Mouse (Mus musculus): ENCODE results near the gene Zscan4-ps3. TPM values are rescaled to one million over a fixed set of nuclear protein-coding genes. Genes with fewer than 3 reads are reported as not detected.
"Not testable (repeated sequence)": the region's sequence is repeated elsewhere in the genome, so short reads cannot be mapped to it uniquely, and the experiment has no call there.

Gene Zscan4-ps3
- not detected in 2 replicates for polyA plus RNA-seq (2016; fragmentation: Nextera tagmentation; extraction: Ambion mirVana)

DNA sequence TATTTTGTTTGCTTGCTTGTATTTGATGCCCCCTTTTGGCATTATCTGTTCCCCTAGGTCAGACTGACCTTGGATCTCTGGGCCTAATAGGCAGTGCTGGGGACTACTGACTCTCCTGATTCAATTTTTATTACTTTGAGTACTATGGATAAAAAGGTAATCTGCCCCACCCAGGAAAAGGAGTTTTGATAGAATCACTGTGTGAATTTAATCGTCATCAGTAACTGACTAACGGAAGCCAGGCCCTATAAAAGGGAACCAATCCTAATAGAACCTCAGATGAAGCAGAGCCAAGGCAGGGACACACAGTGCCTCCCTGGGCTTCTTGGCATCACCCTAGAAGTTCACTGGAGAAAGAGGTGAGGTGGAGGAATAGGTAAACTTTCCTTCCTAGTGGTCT is at the start of gene Zscan4-ps3:
Zscan4-ps3 (plus strand) TSS at position 301 of the 400 bp plus-strand sequence.
- 86% methylated on average over 2 of the region's 2 CpGs for WGBS
- not testable (repeated sequence) for H3K27ac ChIP-seq (ENCODE audit: poor library complexity, severe bottlenecking); H3K9me3 ChIP-seq (replicated peaks); ATAC-seq (ENCODE audit: insufficient number of reproducible peaks, low FRiP score); H3K4me2 ChIP-seq; H3K36me3 ChIP-seq; H3K4me3 ChIP-seq; H3K27me3 ChIP-seq (replicated peaks); H3K9ac ChIP-seq; H3K4me1 ChIP-seq (replicated peaks)

DNA sequence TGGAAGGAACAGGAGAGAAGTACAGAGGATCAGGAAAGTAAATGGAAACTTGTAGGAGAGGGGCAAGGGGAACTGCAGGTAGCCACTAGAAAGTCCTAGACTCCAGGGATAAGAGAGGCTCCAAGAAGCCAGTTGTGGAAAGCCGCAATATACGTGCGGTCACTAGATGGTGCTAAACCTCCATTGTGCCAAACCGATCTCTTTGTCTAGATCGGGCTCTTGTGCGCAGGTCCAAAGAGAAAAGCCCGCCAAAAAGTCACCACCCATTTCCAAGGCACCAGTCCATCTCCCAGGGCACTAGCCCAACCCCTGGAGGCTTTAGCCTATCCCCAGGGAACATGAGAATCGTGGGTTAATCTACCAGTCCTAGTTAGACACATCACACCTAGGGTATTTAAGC is 8.0 kb downstream of the Zscan4-ps3 start:
- not testable (repeated sequence) for ATAC-seq (ENCODE audit: insufficient number of reproducible peaks, low FRiP score); H3K9me3 ChIP-seq (replicated peaks); H3K4me1 ChIP-seq (replicated peaks); H3K4me3 ChIP-seq; H3K9ac ChIP-seq; H3K27me3 ChIP-seq (replicated peaks); H3K27ac ChIP-seq (ENCODE audit: poor library complexity, severe bottlenecking); H3K4me2 ChIP-seq; H3K36me3 ChIP-seq
- 7% methylated on average over 8 of the region's 8 CpGs for WGBS

Other genes with a start within 250 kb of the Zscan4-ps3 start
- gene Zscan4f, start 211.4 kb upstream of the Zscan4-ps3 start, polyA plus RNA-seq (2016; fragmentation: Nextera tagmentation; extraction: Ambion mirVana) = not detected in 2 replicates
- not detected in 2 replicates for gene Zscan4-ps2, start 95.0 kb upstream of the Zscan4-ps3 start, polyA plus RNA-seq (2016; fragmentation: Nextera tagmentation; extraction: Ambion mirVana)
- not detected in 2 replicates for gene Vmn1r72, start 70.8 kb downstream of the Zscan4-ps3 start, polyA plus RNA-seq (2016; fragmentation: Nextera tagmentation; extraction: Ambion mirVana)
- not detected in 2 replicates for gene Vmn1r73, start 121.0 kb downstream of the Zscan4-ps3 start, polyA plus RNA-seq (2016; fragmentation: Nextera tagmentation; extraction: Ambion mirVana)
- not detected in 2 replicates for gene Vmn1r74, start 224.7 kb downstream of the Zscan4-ps3 start, polyA plus RNA-seq (2016; fragmentation: Nextera tagmentation; extraction: Ambion mirVana)

Data from heart, embryonic 12.5 days (tissue).